Mouse (Mus musculus): ENCODE data around the gene Cygb. TPM values are rescaled to one million over a fixed set of nuclear protein-coding genes. Genes with fewer than 3 reads are reported as not detected.
A peak's percentile ranks its signal among the peaks of the same experiment; 100 is the strongest.
"Not testable (repeated sequence)": the region's sequence is repeated elsewhere in the genome, so short reads cannot be mapped to it uniquely, and the experiment has no call there.

The Cygb gene
- polyA plus RNA-seq, 1 experiment from 2014 or later: 17.5 TPM

DNA sequence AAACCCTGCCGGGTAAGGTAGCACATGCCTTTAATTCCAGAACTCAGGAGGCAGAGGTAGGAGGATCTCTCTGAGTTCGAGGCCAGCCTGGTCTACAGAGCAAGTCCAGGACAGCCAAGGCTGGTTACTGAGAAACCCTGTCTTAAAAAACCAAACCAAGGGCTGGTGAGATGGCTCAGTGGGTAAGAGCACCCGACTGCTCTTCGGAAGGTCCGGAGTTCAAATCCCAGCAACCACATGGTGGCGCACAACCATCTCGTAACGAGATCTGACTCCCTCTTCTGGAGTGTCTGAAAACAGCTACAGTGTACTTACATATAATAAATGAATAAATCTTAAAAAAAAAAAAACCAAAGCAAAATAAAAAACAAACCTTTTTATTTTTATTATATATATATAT, 17.5 kb downstream of the Cygb start:
- H3K9me3 ChIP-seq (ENCODE audit: control insufficient read depth); H3K4me3 ChIP-seq (ENCODE audit: low read depth, low read length); H3K36me3 ChIP-seq (ENCODE audit: control insufficient read depth, insufficient read depth); H3K4me1 ChIP-seq (replicated peaks; ENCODE audit: control insufficient read depth, insufficient read depth, low read length); ATAC-seq; H3K4me2 ChIP-seq (replicated peaks; ENCODE audit: low read depth); H3K27ac ChIP-seq (ENCODE audit: low read depth, low read length); H3K27me3 ChIP-seq (replicated peaks; ENCODE audit: control insufficient read depth, insufficient read depth, low read length); H3K9ac ChIP-seq (ENCODE audit: low read depth, low read length): not testable (repeated sequence)
- 70% methylated on average over 8 of the region's 8 CpGs for WGBS
- TF ChIP-seq CTCF (IDR thresholded peaks at IDR 0.05; ENCODE audit: low read depth): peak; percentile 42; the same call in 1 of the 2 replicates

- H3K9me3 ChIP-seq (ENCODE audit: control insufficient read depth): no peaks in the 10 kb centered on the region
- H3K27ac ChIP-seq (ENCODE audit: low read depth, low read length): no peak overlapping the region
- no peak overlapping the region for H3K9ac ChIP-seq (ENCODE audit: low read depth, low read length)
- no peak for ATAC-seq
- no peak overlapping the region for H3K4me2 ChIP-seq (replicated peaks; ENCODE audit: low read depth)
- no peaks in the 10 kb centered on the region for H3K4me1 ChIP-seq (replicated peaks; ENCODE audit: control insufficient read depth, insufficient read depth, low read length)
- no peaks in the 10 kb centered on the region for H3K27me3 ChIP-seq (replicated peaks; ENCODE audit: control insufficient read depth, insufficient read depth, low read length)
- no peak overlapping the region for H3K4me3 ChIP-seq (ENCODE audit: low read depth, low read length)
- WGBS: 75% methylated on average over 10 of the region's 10 CpGs
- no peaks in the 10 kb centered on the region for H3K36me3 ChIP-seq (ENCODE audit: control insufficient read depth, insufficient read depth)
- no peak for TF ChIP-seq CTCF (IDR thresholded peaks at IDR 0.05; ENCODE audit: low read depth)
These were observed 21.2 kb downstream of the Cygb start for GRCm38 (mm10) chr11:116632962-116633361.

- WGBS: 53% methylated on average over 12 of the region's 12 CpGs
- ATAC-seq: no peak
- TF ChIP-seq CTCF (IDR thresholded peaks at IDR 0.05; ENCODE audit: low read depth): no peak
These were observed 23.7 kb downstream of the Cygb start for GRCm38 (mm10) chr11:116630171-116630965.

GRCm38 (mm10) chr11:116629472-116629871, 24.6 kb downstream of the Cygb start:
- Histone ChIP-seq H3K4me2 (replicated peaks; ENCODE audit: low read depth) (no peak overlapping the region), H3K36me3 (ENCODE audit: control insufficient read depth, insufficient read depth) (no peaks in the 10 kb centered on the region), H3K4me1 (replicated peaks; ENCODE audit: control insufficient read depth, insufficient read depth, low read length) (0 out of 2 replicates have a peak, but pooled peaks cover under 1% of the 10 kb centered on the region), H3K27ac (ENCODE audit: low read depth, low read length) (no peak overlapping the region), H3K27me3 (replicated peaks; ENCODE audit: control insufficient read depth, insufficient read depth, low read length) (no peaks in the 10 kb centered on the region), H3K4me3 (ENCODE audit: low read depth, low read length) (no peak overlapping the region), H3K9me3 (ENCODE audit: control insufficient read depth) (no peaks in the 10 kb centered on the region), H3K9ac (ENCODE audit: low read depth, low read length) (no peak overlapping the region)
- ATAC-seq: no peak
- 88% methylated on average over 6 of the region's 6 CpGs for WGBS
- no peak for TF ChIP-seq CTCF (IDR thresholded peaks at IDR 0.05; ENCODE audit: low read depth)

More at GRCm38 (mm10) chr11:116630171-116630965, 23.7 kb downstream of the Cygb start:
- Histone ChIP-seq H3K9ac (ENCODE audit: low read depth, low read length) (no peak overlapping the region), H3K27ac (ENCODE audit: low read depth, low read length) (no peak overlapping the region), H3K4me3 (ENCODE audit: low read depth, low read length) (no peak overlapping the region), H3K9me3 (ENCODE audit: control insufficient read depth) (no peaks in the 10 kb centered on the region), H3K27me3 (replicated peaks; ENCODE audit: control insufficient read depth, insufficient read depth, low read length) (no peaks in the 10 kb centered on the region), H3K4me1 (replicated peaks; ENCODE audit: control insufficient read depth, insufficient read depth, low read length) (no peaks in the 10 kb centered on the region), H3K4me2 (replicated peaks; ENCODE audit: low read depth) (no peak overlapping the region), H3K36me3 (ENCODE audit: control insufficient read depth, insufficient read depth) (no peaks in the 10 kb centered on the region)

- H3K4me2 ChIP-seq (replicated peaks; ENCODE audit: low read depth): no peak overlapping the region
- H3K9me3 ChIP-seq (ENCODE audit: control insufficient read depth): no peaks in the 10 kb centered on the region
- H3K4me3 ChIP-seq (ENCODE audit: low read depth, low read length): no peak overlapping the region
- no peaks in the 10 kb centered on the region for H3K27me3 ChIP-seq (replicated peaks; ENCODE audit: control insufficient read depth, insufficient read depth, low read length)
- ATAC-seq: no peak
- H3K27ac ChIP-seq (ENCODE audit: low read depth, low read length): no peak overlapping the region
- H3K36me3 ChIP-seq (ENCODE audit: control insufficient read depth, insufficient read depth): no peaks in the 10 kb centered on the region
- WGBS: 59% methylated on average over 9 of the region's 9 CpGs
- no peak overlapping the region for H3K9ac ChIP-seq (ENCODE audit: low read depth, low read length)
- TF ChIP-seq CTCF (IDR thresholded peaks at IDR 0.05; ENCODE audit: low read depth): peak; percentile 99
- H3K4me1 ChIP-seq (replicated peaks; ENCODE audit: control insufficient read depth, insufficient read depth, low read length): 0 out of 2 replicates have a peak, but pooled peaks cover 2% of the 10 kb centered on the region
These were observed 25.4 kb downstream of the Cygb start for GRCm38 (mm10) chr11:116628712-116629111.

DNA sequence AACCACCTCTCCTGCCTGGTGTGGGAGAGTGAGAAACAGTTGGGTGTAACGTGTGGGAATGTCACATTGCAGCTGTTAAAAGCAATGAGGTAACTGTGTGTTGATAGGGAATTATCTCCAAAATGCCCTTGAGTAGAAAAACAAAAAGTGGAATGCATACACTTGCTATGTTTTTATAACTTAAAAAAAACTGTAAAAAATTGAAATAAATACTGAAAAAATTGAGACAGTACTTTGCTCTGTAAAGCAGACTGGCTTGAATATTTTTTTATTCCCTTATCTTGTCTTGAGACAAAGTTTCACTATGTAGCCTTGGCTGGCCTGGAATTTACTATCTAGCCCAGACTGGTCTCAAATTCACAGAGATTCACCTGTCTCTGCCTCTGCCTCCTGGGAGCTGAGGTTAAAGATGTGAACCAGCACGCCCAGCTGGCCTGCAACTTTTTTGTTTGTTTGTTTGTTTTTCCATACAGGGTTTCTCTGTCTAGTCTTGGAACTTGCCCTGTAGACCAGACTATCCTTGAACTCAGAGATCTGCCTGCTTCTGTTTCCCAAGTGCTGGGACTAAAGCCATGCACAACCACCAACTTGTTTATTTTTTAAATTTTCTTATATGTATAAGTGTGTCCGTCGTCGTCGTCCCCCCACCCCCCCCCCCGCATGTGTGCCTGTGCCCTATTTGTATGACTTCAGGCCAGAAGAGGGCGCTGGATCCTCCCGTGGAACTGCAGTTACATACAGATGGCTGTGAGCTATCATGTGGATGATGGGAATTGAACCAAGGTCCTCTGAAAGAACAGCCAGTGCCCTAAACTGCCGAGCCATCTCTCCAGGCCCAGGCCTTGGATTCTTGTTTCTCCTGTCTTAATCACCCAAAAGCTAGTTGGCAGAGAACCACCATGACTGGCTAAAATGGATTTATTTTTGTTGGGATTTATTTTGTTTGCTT, 26.8 kb downstream of the Cygb start:
- Histone ChIP-seq H3K4me1 (replicated peaks; ENCODE audit: control insufficient read depth, insufficient read depth, low read length) (peaks cover 5% of the 10 kb centered on the region), H3K4me3 (ENCODE audit: low read depth, low read length) (no peak overlapping the region), H3K4me2 (replicated peaks; ENCODE audit: low read depth) (no peak overlapping the region), H3K9ac (ENCODE audit: low read depth, low read length) (no peak overlapping the region), H3K9me3 (ENCODE audit: control insufficient read depth) (no peaks in the 10 kb centered on the region), H3K27ac (ENCODE audit: low read depth, low read length) (no peak overlapping the region), H3K36me3 (ENCODE audit: control insufficient read depth, insufficient read depth) (no peaks in the 10 kb centered on the region), H3K27me3 (replicated peaks; ENCODE audit: control insufficient read depth, insufficient read depth, low read length) (no peaks in the 10 kb centered on the region)
- TF ChIP-seq CTCF (IDR thresholded peaks at IDR 0.05; ENCODE audit: low read depth): peak; percentile 61
- ATAC-seq: no peak
- WGBS: 35% methylated on average over 10 of the region's 10 CpGs
